Mouse (Mus musculus) c-Kit-positive CD71-negative TER-119-negative erythroid progenitor cells, embryonic 14.5 days (primary cell): ENCODE measurements around the gene Atp6v1a.

Experiments used
- DNase-seq: peaks from one replicate; pipeline ENCODE4 v3.0.0-alpha.2; 2013; ENCODE audit warnings: low read depth

Atp6v1a gene

GRCm38 (mm10) chr16:44138377-44138978, 1.0 kb downstream of the Atp6v1a start:
- DNase-seq: no peak

GRCm38 (mm10) chr16:44136511-44137021, 2.9 kb downstream of the Atp6v1a start:
- DNase-seq: no peak

DNA sequence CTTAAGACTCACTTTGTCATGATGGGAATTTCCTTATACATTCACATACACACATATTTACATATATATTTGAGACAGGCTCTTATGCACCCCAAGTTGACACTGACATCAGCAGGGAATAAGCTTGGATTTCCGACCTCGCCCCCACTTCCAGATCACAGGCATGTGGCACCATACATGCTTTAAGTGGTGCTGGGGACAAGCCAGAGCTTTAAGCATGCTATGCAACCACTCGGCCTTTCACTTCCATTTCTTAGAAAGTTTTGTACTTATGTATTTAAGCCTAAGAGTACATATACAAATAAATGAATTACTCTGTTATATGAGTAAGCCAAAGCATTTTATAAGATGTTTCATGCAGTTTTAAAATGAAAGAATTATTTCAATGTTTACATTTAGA, 6.3 kb downstream of the Atp6v1a start:
- no peak for DNase-seq

DNA sequence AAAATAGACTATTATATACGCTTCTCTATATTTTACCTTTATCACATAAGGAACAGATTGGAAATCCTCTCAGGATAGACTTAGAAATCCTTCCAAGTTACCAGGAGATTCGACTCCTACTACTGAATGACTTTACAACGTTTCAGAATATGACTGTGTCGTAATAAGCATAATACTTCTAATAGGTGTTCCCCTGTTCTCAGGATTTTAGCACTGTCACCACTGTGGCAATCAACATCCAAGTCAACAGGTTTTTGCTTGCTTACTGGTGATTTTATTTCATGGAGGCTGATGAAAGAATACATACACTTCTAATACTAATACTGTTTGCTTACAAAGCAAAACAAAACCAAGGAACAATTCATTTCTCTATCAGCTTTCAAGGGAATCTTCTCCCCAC, 7.2 kb downstream of the Atp6v1a start:
- DNase-seq: no peak

- DNase-seq: no peak
Observed at GRCm38 (mm10) chr16:44126437-44126836, 13.1 kb downstream of the Atp6v1a start.

DNA sequence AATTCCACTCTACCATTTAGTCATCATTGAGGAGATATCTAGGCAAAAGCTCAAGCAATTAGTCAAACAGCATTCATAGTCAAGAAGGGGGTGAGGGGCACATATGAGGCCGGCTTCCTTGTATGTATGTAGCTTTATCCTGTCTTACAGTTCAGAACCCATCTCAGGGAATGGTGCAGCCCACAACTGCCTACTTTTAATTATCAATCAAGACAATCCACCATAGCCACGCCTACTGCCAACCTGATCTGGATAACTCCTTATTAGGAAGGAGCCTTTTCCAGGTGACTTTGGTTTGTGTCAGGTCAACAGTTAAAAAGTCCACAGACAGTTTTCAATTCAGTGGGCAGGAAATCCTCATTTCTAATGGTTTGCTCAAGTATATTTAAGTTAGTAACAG, 14.1 kb downstream of the Atp6v1a start:
- no peak for DNase-seq

DNA sequence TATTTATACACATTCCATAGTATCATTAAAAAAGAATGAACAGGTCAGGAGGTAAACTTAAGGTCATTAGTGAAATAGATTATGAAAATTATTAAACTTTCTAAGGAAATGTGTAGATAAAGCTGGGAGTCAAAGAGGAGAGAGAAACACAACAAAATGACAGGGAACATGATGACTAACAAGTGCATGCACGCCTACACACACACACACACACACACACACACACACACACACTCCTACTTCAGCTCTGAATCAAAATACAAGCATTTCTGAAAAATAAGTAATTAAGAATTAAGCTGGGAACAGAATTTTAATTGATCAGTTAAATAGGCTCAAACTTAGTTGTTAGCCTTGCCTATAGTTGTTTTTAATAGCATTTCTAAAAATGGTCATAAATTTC, 14.8 kb downstream of the Atp6v1a start:
- no peak for DNase-seq

- DNase-seq: no peak
Observed at GRCm38 (mm10) chr16:44123786-44124185, 15.7 kb downstream of the Atp6v1a start.

- DNase-seq: no peak
Observed at GRCm38 (mm10) chr16:44122982-44123725, 16.4 kb downstream of the Atp6v1a start.

- no peak for DNase-seq
Observed at GRCm38 (mm10) chr16:44122574-44122973, 16.9 kb downstream of the Atp6v1a start.

DNA sequence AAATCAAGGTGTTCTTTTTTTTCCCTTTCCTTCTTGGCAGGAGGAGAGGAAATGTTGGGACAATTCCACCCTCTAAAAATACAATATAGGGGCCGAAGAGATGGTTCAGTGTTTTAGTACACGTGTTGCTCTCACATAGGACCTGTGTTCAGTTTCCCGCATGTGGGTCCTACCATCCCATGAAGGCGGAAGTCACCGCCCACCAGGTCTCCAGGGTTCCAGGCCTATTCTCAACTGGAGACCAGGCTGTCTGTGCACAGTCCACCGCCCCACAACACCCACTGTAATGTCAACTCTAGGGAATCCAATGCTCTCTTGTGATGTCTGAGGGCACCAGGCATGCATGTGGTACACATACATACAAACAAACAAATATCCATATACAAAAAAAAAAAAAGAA, 17.4 kb downstream of the Atp6v1a start:
- no peak for DNase-seq

DNA sequence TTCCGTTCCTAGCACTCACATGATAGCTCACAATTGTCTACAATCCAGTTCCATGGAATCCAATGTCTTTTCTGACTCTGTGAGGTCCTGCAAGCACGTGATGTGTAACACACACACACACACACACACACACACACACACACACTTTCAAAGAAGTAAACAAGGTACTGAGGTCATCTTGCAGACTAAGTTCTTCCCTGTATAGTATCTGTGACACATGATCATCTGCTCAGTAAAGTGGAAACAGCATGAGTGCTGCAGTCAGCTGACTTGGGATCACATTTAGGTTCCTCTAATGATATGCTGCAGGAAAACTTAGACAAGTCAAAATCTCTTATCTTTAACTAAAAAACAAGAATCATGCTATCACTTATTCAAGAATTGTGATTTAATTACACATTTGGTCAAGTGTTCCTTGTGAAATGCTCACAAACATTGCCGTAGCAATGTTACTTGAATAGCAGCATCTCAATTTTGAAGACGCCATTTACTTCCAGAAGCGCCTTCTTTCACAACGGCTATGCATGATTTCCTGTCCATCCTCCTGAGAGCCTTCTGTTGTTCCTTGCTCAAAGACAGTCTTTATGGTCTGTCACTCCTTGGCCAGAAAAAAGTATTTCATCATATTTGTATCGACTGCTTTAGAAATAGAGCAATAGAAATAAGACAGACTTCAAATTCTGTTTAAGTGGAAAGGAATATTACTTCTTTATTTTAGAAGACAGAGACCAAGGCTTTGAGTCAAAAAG, 19.6 kb downstream of the Atp6v1a start:
- no peak for DNase-seq

DNA sequence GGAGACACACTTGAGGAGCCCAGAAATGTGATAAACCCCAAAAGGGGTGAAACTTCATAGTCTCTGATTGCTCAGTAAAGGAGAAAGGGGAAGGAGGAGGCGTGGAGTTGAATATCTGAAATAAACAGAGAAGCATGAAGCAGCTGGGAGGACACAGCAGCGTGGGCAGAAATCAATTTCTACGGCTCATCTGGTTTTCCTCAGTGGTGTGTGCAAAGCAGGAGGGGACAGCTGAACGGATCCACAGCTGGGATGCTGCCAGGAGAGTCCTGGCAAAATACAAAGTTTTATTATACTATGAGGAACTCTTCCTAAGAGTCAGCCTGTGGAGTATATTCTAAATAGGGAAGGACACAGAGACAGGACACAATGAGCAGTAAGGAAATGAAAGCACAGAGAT, 30.5 kb downstream of the Atp6v1a start:
- DNase-seq: no peak

DNA sequence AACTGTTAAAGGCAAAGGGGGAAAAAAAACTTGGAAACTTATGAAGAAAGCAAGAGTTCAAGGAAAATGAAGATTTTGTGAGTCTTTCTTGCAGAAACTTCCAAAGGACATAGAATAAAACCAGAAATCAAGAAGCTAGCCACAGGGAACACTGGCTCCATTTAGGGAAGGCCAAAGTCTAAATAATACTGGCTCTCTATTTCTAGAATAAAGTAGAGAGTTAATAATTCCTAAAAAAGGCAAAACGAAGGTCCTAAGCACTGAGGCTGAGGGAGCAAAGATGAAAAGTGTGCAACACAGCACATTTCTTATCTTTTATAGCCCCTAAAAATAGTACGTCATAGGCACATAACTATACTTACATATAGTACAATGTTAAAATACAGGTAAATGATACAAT, 34.3 kb downstream of the Atp6v1a start:
- no peak for DNase-seq

GRCm38 (mm10) chr16:44103806-44104766, 35.4 kb downstream of the Atp6v1a start:
- no peak for DNase-seq

GRCm38 (mm10) chr16:44102925-44103324, 36.6 kb downstream of the Atp6v1a start:
- no peak for DNase-seq

- no peak for DNase-seq
Observed at GRCm38 (mm10) chr16:44101181-44101710, 38.3 kb downstream of the Atp6v1a start.

DNA sequence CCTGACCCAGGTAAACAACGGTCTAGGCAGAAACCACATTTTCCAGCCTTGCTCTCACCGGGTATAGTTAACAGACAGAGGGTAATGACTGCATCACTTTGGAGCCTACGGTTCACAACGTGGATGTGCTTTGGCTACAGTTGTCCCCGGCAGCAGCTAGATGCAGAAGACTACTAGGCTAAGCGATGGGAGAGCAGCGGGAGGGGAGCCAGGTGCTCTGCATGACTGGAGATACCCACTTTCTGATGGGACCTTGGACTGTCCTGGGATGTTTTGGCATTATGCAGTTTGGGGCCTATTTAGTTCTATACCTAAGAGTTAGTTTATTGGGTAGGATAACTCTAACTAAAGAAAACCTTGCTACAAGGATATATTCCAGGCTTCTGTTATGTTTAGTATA, 40.1 kb downstream of the Atp6v1a start:
- DNase-seq: no peak

DNA sequence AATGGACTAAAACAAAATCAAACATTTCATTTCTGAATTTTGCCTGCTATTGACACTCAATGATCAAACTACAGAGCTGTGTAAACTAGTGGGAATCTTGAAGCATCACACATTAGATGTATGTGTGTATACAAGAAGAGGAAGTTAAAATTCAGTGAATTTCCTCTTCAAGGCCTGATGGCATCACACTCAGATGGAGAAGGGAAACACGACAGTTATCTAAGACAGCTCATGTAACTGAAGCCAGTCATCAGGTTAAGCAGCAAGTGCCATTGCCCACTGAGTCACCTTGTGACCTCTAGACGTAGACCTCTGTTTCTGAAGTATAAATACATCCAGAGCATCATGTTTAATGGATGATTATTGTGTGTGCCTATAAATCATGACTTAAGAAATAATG, 51.9 kb downstream of the Atp6v1a start:
- no peak for DNase-seq

GRCm38 (mm10) chr16:44063025-44063894, 76.2 kb downstream of the Atp6v1a start, which contains the start of gene Gramd1c:
Gene Gramd1c, minus strand, starts transcription at chr16:44063345.
- peak; percentile 35 for DNase-seq
